Mouse (Mus musculus) hindbrain, embryonic 12.5 days (tissue): ENCODE results near the gene Prl7a1. TPM values are rescaled to one million over a fixed set of nuclear protein-coding genes. Genes with fewer than 3 reads are reported as not detected.

Source experiments
- ATAC-seq: fragments of 200-750 bp; cut with Nextera tagmentation; 2 replicates; pipeline ENCODE4 v1.8.0; 2017; ENCODE audit warnings: moderate TSS enrichment; ENCODE audit not compliant: low FRiP score
- H3K27ac ChIP-seq: fragments of 300-500 bp; sonication (generic); 2 replicates; pipeline ENCODE4 v1.5.1; 2016; ENCODE audit warnings: mild to moderate bottlenecking
- H3K27me3 ChIP-seq: fragments of 300-500 bp; sonication (generic); 2 replicates; pipeline ENCODE4 v1.6.1; 2016; ENCODE audit warnings: mild to moderate bottlenecking
- H3K36me3 ChIP-seq: fragments of 300-500 bp; sonication (generic); 2 replicates; pipeline ENCODE4 v1.6.1; 2016; ENCODE audit warnings: mild to moderate bottlenecking
- H3K4me1 ChIP-seq: fragments of 300-500 bp; sonication (generic); 2 replicates; pipeline ENCODE4 v1.6.1; 2016
- H3K4me2 ChIP-seq: fragments of 300-500 bp; sonication (generic); replicated peaks from 2 replicates; pipeline ENCODE4 v1.6.1; 2016; ENCODE audit warnings: mild to moderate bottlenecking
- H3K4me3 ChIP-seq: fragments of 300-500 bp; sonication (generic); 2 replicates; pipeline ENCODE4 v1.5.1; 2016; ENCODE audit warnings: mild to moderate bottlenecking
- H3K9ac ChIP-seq: fragments of 300-500 bp; sonication (generic); 2 replicates; pipeline ENCODE4 v1.6.1; 2016; ENCODE audit warnings: mild to moderate bottlenecking, moderate library complexity
- H3K9me3 ChIP-seq: fragments of 300-500 bp; sonication (generic); replicated peaks from 2 replicates; pipeline ENCODE4 v1.6.1; 2016; ENCODE audit warnings: mild to moderate bottlenecking
- WGBS: fragments of 180-500 bp; shearing (Covaris S2); methylation state at CpG from one replicate; pipeline ENCODE4 v1.1.7; 2016; 5-methylcytosine and 5-hydroxymethylcytosine counted together
- polyA plus RNA-seq: library from polyadenylated mRNA; unstranded; fragments of >200 nt; fragmentation: Nextera tagmentation; extraction: Ambion mirVana; gene quantifications from 2 replicates; pipeline ENCODE4 v1.2.1, GENCODE M21; 2016

The Prl7a1 gene
- not detected in 2 replicates for polyA plus RNA-seq

DNA sequence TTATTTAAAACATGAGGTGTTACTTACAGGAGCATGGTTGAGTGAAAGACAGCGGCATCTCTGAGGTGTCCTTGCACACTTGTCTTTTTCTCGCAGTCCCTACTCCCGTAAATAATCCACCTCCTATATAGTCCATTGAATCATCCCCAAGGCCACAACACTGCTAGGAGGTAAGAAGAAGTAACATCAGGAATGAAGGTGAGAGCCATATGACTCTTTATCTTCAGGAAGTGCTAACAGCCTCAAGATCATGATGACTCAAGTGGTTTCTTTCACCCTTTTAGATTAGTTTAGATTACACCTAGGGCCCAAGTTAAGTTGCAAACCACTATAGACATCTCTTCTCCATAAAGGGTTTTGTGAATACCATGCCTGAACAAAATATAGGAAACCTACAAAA, at the start of gene Prl7a1:
Prl7a1 (minus strand) TSS at position 101 of the 400 bp plus-strand sequence.
- no peaks in the 10 kb centered on the region for H3K9me3 ChIP-seq
- no peak within 1 kb of the TSS for H3K4me2 ChIP-seq
- ATAC-seq, result no peak
- no peaks in the 10 kb centered on the region for H3K27me3 ChIP-seq
- H3K4me3 ChIP-seq, result no peak within 1 kb of the TSS
- 96% methylated on average over 3 of the region's 3 CpGs for WGBS
- H3K27ac ChIP-seq, result no peak within 1 kb of the TSS
- H3K4me1 ChIP-seq, result no peaks in the 10 kb centered on the region
- no peaks in the 10 kb centered on the region for H3K36me3 ChIP-seq
- H3K9ac ChIP-seq, result no peak within 1 kb of the TSS

DNA sequence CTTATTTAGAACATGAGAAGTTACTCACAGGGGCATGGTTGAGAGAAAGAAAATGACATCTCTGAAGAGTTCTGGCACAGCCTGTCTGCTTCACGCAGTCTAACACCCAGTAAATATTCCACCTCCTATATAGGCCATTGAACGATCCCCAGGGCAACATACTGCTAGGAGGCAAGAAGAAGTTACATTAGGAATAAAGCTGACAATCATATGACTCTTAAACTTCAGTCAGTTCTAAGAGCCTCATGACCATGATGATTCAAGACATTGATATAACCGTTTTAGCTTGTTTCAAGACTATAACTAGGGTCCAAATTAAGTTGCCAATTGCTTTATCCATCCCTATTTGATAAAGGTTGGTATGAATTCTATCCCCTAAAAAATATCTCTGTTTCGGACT, 25.6 kb upstream of the Prl7a1 start, which contains the start of gene Prl7a2:
Prl7a2 (minus strand) TSS at position 101 of the 400 bp plus-strand sequence.
- H3K4me2 ChIP-seq, result no peak within 1 kb of the TSS
- ATAC-seq, result no peak
- no peak within 1 kb of the TSS for H3K27ac ChIP-seq
- no peaks in the 10 kb centered on the region for H3K27me3 ChIP-seq
- no peaks in the 10 kb centered on the region for H3K9me3 ChIP-seq
- H3K4me3 ChIP-seq, result no peak within 1 kb of the TSS
- no peaks in the 10 kb centered on the region for H3K36me3 ChIP-seq
- H3K4me1 ChIP-seq, result no peaks in the 10 kb centered on the region
- WGBS, result 83% methylated on average over 4 of the region's 4 CpGs
- H3K9ac ChIP-seq, result no peak within 1 kb of the TSS

DNA sequence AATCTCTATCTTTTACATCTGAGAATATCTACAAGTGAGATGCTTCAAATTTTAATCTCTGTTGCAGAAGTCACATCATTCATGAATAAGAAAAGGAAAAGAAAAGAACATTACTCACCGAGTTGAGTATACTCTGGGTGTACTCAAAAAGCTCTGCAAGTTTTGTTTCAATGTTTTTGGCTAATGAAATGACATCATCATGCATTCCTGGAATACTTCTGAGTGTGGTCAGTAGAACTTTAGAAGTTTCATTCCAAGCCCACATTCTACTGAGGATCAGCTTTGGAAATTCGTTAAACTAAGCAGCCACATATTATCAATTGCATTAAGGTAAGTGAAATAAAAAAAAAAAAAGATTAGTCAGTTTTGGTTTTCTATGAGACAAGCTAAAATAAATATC, 18.5 kb upstream of the Prl7a1 start:
- WGBS, result 81% methylated on average over 2 of the region's 2 CpGs
- Histone ChIP-seq H3K36me3 (no peaks in the 10 kb centered on the region), H3K4me2 (no peak overlapping the region), H3K4me1 (no peaks in the 10 kb centered on the region), H3K4me3 (no peak overlapping the region), H3K9ac (no peak overlapping the region), H3K9me3 (no peaks in the 10 kb centered on the region), H3K27ac (no peak overlapping the region), H3K27me3 (no peaks in the 10 kb centered on the region)
- no peak for ATAC-seq

DNA sequence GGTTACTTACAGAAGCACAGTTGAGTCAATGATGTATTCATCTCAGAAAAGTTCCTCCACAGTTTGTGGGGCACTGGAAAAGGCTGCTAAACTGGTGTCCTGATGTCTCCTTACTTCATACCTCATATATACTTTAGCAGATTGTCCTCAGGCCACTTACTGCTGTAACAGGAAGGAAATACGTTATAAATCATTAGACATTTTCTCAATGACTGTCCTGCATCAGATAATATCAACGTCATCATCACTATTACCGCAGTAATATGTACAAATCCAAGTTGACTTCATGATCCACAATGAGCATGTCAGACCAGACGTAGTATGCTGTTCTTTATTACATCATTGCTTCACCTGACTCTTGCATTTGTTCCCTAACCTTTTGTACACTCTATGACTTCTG, 31.8 kb downstream of the Prl7a1 start, which contains the start of gene Prl7b1:
Prl7b1 (minus strand) TSS at position 101 of the 400 bp plus-strand sequence.
- H3K36me3 ChIP-seq, result no peaks in the 10 kb centered on the region
- no peak within 1 kb of the TSS for H3K4me3 ChIP-seq
- 83% methylated on average over 4 of the region's 4 CpGs for WGBS
- H3K4me1 ChIP-seq, result no peaks in the 10 kb centered on the region
- H3K4me2 ChIP-seq, result no peak within 1 kb of the TSS
- no peaks in the 10 kb centered on the region for H3K27me3 ChIP-seq
- no peak within 1 kb of the TSS for H3K27ac ChIP-seq
- ATAC-seq, result no peak
- H3K9ac ChIP-seq, result no peak within 1 kb of the TSS
- no peaks in the 10 kb centered on the region for H3K9me3 ChIP-seq

Other genes starting within 250 kb of the Prl7a1 start
- gene Prl8a6, start 203.8 kb downstream of the Prl7a1 start, polyA plus RNA-seq, result not detected in 2 replicates
- not detected in 2 replicates for gene Prl8a8, start 129.3 kb downstream of the Prl7a1 start, polyA plus RNA-seq
- not detected in 2 replicates for gene Prl8a9, start 77.9 kb downstream of the Prl7a1 start, polyA plus RNA-seq
- gene Prl8a1, start 60.3 kb downstream of the Prl7a1 start, polyA plus RNA-seq, result not detected in 2 replicates
- not detected in 2 replicates for gene Prl7b1, start 31.9 kb downstream of the Prl7a1 start, polyA plus RNA-seq
- not detected in 2 replicates for gene Prl7a2, start 25.5 kb upstream of the Prl7a1 start, polyA plus RNA-seq
- gene Prl7d1, start 74.2 kb upstream of the Prl7a1 start, polyA plus RNA-seq, result not detected in 2 replicates
- not detected in 2 replicates for gene Prl7c1, start 138.3 kb upstream of the Prl7a1 start, polyA plus RNA-seq
- not detected in 2 replicates for gene Prl2a1, start 159.2 kb upstream of the Prl7a1 start, polyA plus RNA-seq
- not detected in 2 replicates for gene Prl2c1, start 206.8 kb upstream of the Prl7a1 start, polyA plus RNA-seq